Mouse (Mus musculus) adrenal gland (tissue): ENCODE measurements around the gene Xpr1.

Source experiments
- intact Hi-C: fragments of 180-260 bp; cut with DNase I; formaldehyde crosslinking; loops from one replicate; pipeline ENCODE4 v1.15.1; 2025
- microRNA-seq, 2 experiments: library from miRNA; unstranded; fragments of <30 nt; microRNA quantifications; one replicate each; pipeline ENCODE4; 2019

Gene Xpr1

DNA sequence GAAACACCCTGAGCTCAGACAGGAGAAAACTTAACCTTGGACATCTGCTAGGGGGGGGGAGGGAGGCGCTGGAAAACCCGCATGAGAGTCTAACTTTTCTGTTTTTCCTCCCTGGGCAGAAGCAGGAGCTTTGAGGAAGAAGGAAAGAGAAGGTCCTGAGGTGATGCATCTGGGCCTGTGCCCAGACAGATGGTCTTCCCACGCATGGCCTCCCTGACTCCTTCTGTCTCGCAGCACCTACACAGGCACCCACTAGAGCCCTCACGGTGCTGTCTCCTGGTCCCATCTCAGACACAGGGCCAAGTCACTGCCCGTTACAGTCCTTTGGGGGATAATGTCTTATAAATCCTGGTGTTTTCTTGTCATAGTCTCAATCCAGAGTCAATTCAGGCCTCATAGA is 184.4 kb downstream of the Xpr1 start:
- intact Hi-C loops: no loop called here

DNA sequence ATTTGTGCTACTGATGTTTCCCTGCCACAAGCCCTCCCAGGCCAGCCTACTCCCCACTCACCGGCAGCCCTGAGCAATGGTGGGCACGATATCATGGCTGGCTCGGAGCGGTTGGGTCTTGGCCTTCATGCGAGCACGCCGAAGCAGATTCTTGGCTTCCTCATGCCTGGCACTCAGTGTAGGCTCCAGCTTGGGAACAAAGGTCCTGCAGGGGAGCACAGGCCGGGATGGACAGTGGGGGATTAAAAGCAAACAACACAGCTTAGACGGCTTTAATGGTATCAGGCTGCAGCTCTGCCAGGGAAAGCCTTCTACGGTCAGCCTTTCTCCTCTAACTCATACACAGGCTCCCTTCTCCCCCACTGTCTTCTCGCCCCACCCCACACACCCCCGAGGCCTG is 184.8 kb downstream of the Xpr1 start:
- intact Hi-C loops: no loop called here

DNA sequence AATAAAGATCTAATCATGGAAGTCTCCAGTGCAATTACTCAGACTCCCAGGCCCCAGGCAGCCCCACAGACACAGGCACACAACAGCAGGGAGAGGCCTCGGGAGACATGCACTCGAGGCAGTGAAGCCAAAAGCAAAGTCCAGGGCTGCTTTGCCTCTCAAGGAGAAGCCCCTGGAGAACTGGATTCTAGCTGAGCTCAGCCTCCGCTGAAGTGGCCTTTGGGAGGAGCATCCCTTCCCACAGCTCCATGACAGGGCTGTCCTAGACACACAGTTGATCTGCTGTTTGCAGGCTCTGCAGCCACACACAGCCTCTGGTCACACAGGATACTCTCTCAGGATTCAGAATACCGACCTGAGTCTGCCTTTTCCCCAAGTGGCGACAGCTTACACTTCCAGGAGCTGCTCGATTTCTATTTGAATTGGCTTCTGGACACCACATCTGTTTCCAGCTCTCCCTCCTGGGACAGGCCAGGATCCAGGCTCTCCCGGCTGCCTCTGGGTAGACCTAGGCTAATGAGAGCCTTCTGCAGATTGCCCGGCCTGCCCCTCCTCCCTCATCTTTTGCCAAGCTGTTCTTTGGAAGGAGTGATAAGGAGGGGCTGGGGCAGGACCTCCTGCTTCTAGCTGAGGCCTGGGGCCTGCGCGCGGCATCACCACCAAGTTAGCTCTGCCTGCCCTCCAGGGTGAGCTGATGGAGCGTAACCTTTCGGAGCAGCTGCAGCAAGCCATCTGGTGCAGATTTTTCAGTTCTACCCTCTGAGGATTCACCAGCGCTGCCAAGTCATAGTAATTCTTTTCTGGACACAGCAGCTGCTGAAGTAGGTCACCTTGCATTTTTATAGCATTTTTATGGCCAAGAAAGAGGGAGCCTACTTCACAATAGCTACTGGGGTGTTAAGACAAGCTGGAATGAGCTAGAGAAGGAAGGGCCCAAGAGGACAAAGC is 187.5 kb downstream of the Xpr1 start:
- intact Hi-C loops: loop anchor here (10.0 kb wide), 1 partner anchor 445 kb away; no protein-coding TSS in a partner anchor

Small RNA genes lying within 50 kb of the gene (microRNA-seq; reads per million reads assigned to microRNA genes)
- 0 reads per million in 2 experiments for gene Gm22569
